Mouse (Mus musculus): Measurements from ENCODE around the gene Cd101.
A peak's percentile ranks its signal among the peaks of the same experiment; 100 is the strongest.

Cd101 gene

GRCm38 (mm10) chr3:101003575-101004356 is 25.6 kb downstream of the Cd101 start:
- no peak for DNase-seq (ENCODE audit: low spot score in 2 of 2)

- no peak for DNase-seq (ENCODE audit: low spot score in 2 of 2)
These were observed 29.6 kb downstream of the Cd101 start for GRCm38 (mm10) chr3:100999732-101000131.

GRCm38 (mm10) chr3:100998904-100999340 is 30.4 kb downstream of the Cd101 start:
- peak; percentile 43 to 77 for DNase-seq (ENCODE audit: low spot score in 2 of 2)

GRCm38 (mm10) chr3:100997785-100998570 is 31.4 kb downstream of the Cd101 start:
- no peak for DNase-seq (ENCODE audit: low spot score in 2 of 2)

- DNase-seq (ENCODE audit: low spot score in 2 of 2): no peak
These were observed 35.1 kb downstream of the Cd101 start for GRCm38 (mm10) chr3:100994252-100994651.

GRCm38 (mm10) chr3:100993718-100994117 is 35.6 kb downstream of the Cd101 start:
- no peak for DNase-seq (ENCODE audit: low spot score in 2 of 2)

GRCm38 (mm10) chr3:100993158-100993557 is 36.2 kb downstream of the Cd101 start:
- no peak for DNase-seq (ENCODE audit: low spot score in 2 of 2)

GRCm38 (mm10) chr3:100990231-100990630 is 39.1 kb downstream of the Cd101 start:
- no peak for DNase-seq (ENCODE audit: low spot score in 2 of 2)

GRCm38 (mm10) chr3:100989417-100989816 is 39.9 kb downstream of the Cd101 start:
- DNase-seq (ENCODE audit: low spot score in 2 of 2): no peak

GRCm38 (mm10) chr3:100979290-100979689 is 50.1 kb downstream of the Cd101 start:
- DNase-seq (ENCODE audit: low spot score in 2 of 2): no peak

GRCm38 (mm10) chr3:100973906-100974305 is 55.5 kb downstream of the Cd101 start:
- DNase-seq (ENCODE audit: low spot score in 2 of 2): no peak

- DNase-seq (ENCODE audit: low spot score in 2 of 2): peak; percentile 88 to 94
These were observed 60.0 kb downstream of the Cd101 start, which contains the start of gene Ttf2 for GRCm38 (mm10) chr3:100969176-100969917. Ttf2 (minus strand) TSS chr3:100969663.

GRCm38 (mm10) chr3:100963849-100964542 is 65.4 kb downstream of the Cd101 start:
- DNase-seq (ENCODE audit: low spot score in 2 of 2): no peak

GRCm38 (mm10) chr3:100961501-100961900 is 67.9 kb downstream of the Cd101 start:
- DNase-seq (ENCODE audit: low spot score in 2 of 2): no peak

GRCm38 (mm10) chr3:100961007-100961406 is 68.3 kb downstream of the Cd101 start:
- no peak for DNase-seq (ENCODE audit: low spot score in 2 of 2)

- no peak for DNase-seq (ENCODE audit: low spot score in 2 of 2)
These were observed 74.7 kb downstream of the Cd101 start for GRCm38 (mm10) chr3:100954616-100955015.

GRCm38 (mm10) chr3:100951531-100951930 is 77.8 kb downstream of the Cd101 start:
- DNase-seq (ENCODE audit: low spot score in 2 of 2): no peak

- no peak for DNase-seq (ENCODE audit: low spot score in 2 of 2)
These were observed 82.1 kb downstream of the Cd101 start for GRCm38 (mm10) chr3:100947286-100947685.
